Mouse (Mus musculus) MEL (cell line): ENCODE data around the gene Gm9747. TPM values are rescaled to one million over a fixed set of nuclear protein-coding genes. Genes with fewer than 3 reads are reported as not detected.

ENCODE experiments used
- DNase-seq: peaks from one replicate; pipeline ENCODE4 v3.0.0; 2011; ENCODE audit warnings: low read depth, low spot score
- H3K27ac ChIP-seq: 2 replicates; pipeline ENCODE4 v1.5.1; 2012; ENCODE audit warnings: low read depth, mild to moderate bottlenecking, control low read depth, low read length, moderate library complexity; ENCODE audit not compliant: control insufficient read depth
- H3K27me3 ChIP-seq, 2 experiments: fragments of 150-350 bp in 1 of 2; sonication (generic) in 1 of 2; 2 replicates each; pipeline ENCODE4 v1.6.1; 2012; ENCODE audit warnings: low read length in 2 of 2, mild to moderate bottlenecking in 2 of 2, improper control_type of control experiment in 1 of 2, moderate library complexity in 1 of 2; ENCODE audit not compliant: insufficient read depth in 2 of 2, control insufficient read depth in 1 of 2
- H3K36me3 ChIP-seq, 2 experiments: 2 replicates each; pipeline ENCODE4 v1.6.1; 2012 to 2014; ENCODE audit warnings: low read length in 2 of 2, improper control_type of control experiment in 1 of 2, inconsistent platforms in 1 of 2, mild to moderate bottlenecking in 1 of 2; ENCODE audit not compliant: insufficient read depth in 2 of 2, control insufficient read depth in 1 of 2
- H3K4me1 ChIP-seq, 2 experiments: fragments of 150-350 bp in 1 of 2; sonication (generic) in 1 of 2; 2 replicates each; pipeline ENCODE4 v1.6.1; 2012; ENCODE audit warnings: low read length in 2 of 2, improper control_type of control experiment in 1 of 2, mild to moderate bottlenecking in 1 of 2; ENCODE audit not compliant: insufficient read depth in 2 of 2, control insufficient read depth in 1 of 2
- H3K4me3 ChIP-seq, 2 experiments: fragments of 150-350 bp in 1 of 2; sonication (generic) in 1 of 2; 2 replicates each; pipeline ENCODE4 v1.5.1; 2012; ENCODE audit warnings: low read depth in 2 of 2, low read length in 2 of 2, mild to moderate bottlenecking in 2 of 2, moderate library complexity in 2 of 2, control low read depth in 1 of 2, improper control_type of control experiment in 1 of 2; ENCODE audit not compliant: control insufficient read depth in 1 of 2, insufficient read depth in 1 of 2
- H3K79me2 ChIP-seq: 2 replicates; pipeline ENCODE4 v1.6.1; 2012; ENCODE audit warnings: mild to moderate bottlenecking, low read length, moderate library complexity; ENCODE audit not compliant: control insufficient read depth, poor library complexity, insufficient read depth
- H3K9ac ChIP-seq: 2 replicates; pipeline ENCODE4 v1.6.1; 2012; ENCODE audit warnings: low read depth, mild to moderate bottlenecking, control low read depth, low read length, moderate library complexity; ENCODE audit not compliant: control insufficient read depth, poor library complexity, severe bottlenecking
- H3K9me3 ChIP-seq: fragments of 150-350 bp; sonication (generic); replicated peaks from 2 replicates; pipeline ENCODE4 v1.6.1; 2012; ENCODE audit warnings: mild to moderate bottlenecking, low read length, improper control_type of control experiment, moderate library complexity; ENCODE audit not compliant: insufficient read depth
- BHLHE40 ChIP-seq: IDR thresholded peaks from 2 replicates; pipeline ENCODE4 v1.6.1; 2012; ENCODE audit warnings: low read depth, mild to moderate bottlenecking, inconsistent platforms, low read length, improper control_type of control experiment, borderline replicate concordance
- CTCF ChIP-seq, 3 experiments: IDR thresholded peaks in 2 of 3; conservative IDR thresholded peaks in 1 of 3; 2 replicates each; pipeline ENCODE4 v1.5.1; 2011 to 2012; ENCODE audit warnings: low read length in 3 of 3, low read depth in 2 of 3, mild to moderate bottlenecking in 2 of 3, improper control_type of control experiment in 1 of 3, inconsistent platforms in 1 of 3, mixed read lengths in 1 of 3, moderate library complexity in 1 of 3; ENCODE audit not compliant: control insufficient read depth in 1 of 3, insufficient read depth in 1 of 3, poor library complexity in 1 of 3, severe bottlenecking in 1 of 3
- E2F4 ChIP-seq: IDR thresholded peaks from 2 replicates; pipeline ENCODE4 v1.6.1; 2011; ENCODE audit warnings: low read depth, low read length, improper control_type of control experiment, borderline replicate concordance
- ELF1 ChIP-seq: IDR thresholded peaks from 2 replicates; pipeline ENCODE4 v1.6.1; 2014; ENCODE audit warnings: low read depth, mild to moderate bottlenecking, inconsistent platforms, low read length, improper control_type of control experiment, moderate library complexity
- EP300 ChIP-seq, 2 experiments: IDR thresholded peaks; 2 replicates each; pipeline ENCODE4 v1.6.1; 2011; ENCODE audit warnings: improper control_type of control experiment in 2 of 2, low read length in 2 of 2, low read depth in 1 of 2, mild to moderate bottlenecking in 1 of 2
- ETS1 ChIP-seq: IDR thresholded peaks from 2 replicates; pipeline ENCODE4 v1.6.1; 2012; ENCODE audit warnings: low read depth, mild to moderate bottlenecking, inconsistent platforms, low read length, improper control_type of control experiment, moderate library complexity
- GATA1 ChIP-seq: IDR thresholded peaks from 2 replicates; pipeline ENCODE4 v1.6.1; 2011; ENCODE audit warnings: low read depth, low read length, improper control_type of control experiment
- HCFC1 ChIP-seq: IDR thresholded peaks from 2 replicates; pipeline ENCODE4 v1.6.1; 2012; ENCODE audit warnings: low read depth, mild to moderate bottlenecking, inconsistent platforms, low read length, improper control_type of control experiment, moderate library complexity
- JUND ChIP-seq: IDR thresholded peaks from 2 replicates; pipeline ENCODE4 v1.6.1; 2011; ENCODE audit warnings: low read depth, mild to moderate bottlenecking, improper control_type of control experiment, low read length
- MAFK ChIP-seq: IDR thresholded peaks from 2 replicates; pipeline ENCODE4 v1.6.1; 2011; ENCODE audit warnings: low read depth, mild to moderate bottlenecking, low read length, improper control_type of control experiment, borderline replicate concordance
- MAX ChIP-seq: IDR thresholded peaks from 2 replicates; pipeline ENCODE4 v1.6.1; 2011; ENCODE audit warnings: low read length, improper control_type of control experiment
- MYB ChIP-seq: IDR thresholded peaks from 2 replicates; pipeline ENCODE4 v1.6.1; 2011; ENCODE audit warnings: mild to moderate bottlenecking, low read depth, low read length, improper control_type of control experiment
- MYC ChIP-seq: IDR thresholded peaks from 2 replicates; pipeline ENCODE4 v1.6.1; 2011; ENCODE audit warnings: low read depth, mild to moderate bottlenecking, low read length, improper control_type of control experiment, moderate library complexity
- NELFE ChIP-seq: IDR thresholded peaks from 2 replicates; pipeline ENCODE4 v1.6.1; 2011; ENCODE audit warnings: low read depth, low read length, improper control_type of control experiment
- NRF1 ChIP-seq: IDR thresholded peaks from 2 replicates; pipeline ENCODE4 v1.6.1; 2014; ENCODE audit warnings: low read depth, mild to moderate bottlenecking, inconsistent platforms, low read length, improper control_type of control experiment, moderate library complexity; ENCODE audit not compliant: poor library complexity, insufficient read depth, severe bottlenecking
- POLR2A ChIP-seq, 2 experiments: IDR thresholded peaks; 2 replicates each; pipeline ENCODE4 v1.6.1; 2011 to 2012; ENCODE audit warnings: low read length in 2 of 2, mild to moderate bottlenecking in 2 of 2, control low read depth in 1 of 2, improper control_type of control experiment in 1 of 2, low read depth in 1 of 2, moderate library complexity in 1 of 2; ENCODE audit not compliant: control insufficient read depth in 1 of 2, insufficient read depth in 1 of 2, poor library complexity in 1 of 2
- POLR2AphosphoS5 ChIP-seq: IDR thresholded peaks from 2 replicates; pipeline ENCODE4 v1.6.1; 2012; ENCODE audit warnings: low read depth, borderline replicate concordance, mild to moderate bottlenecking, inconsistent platforms, low read length, moderate library complexity, mixed read lengths
- RAD21 ChIP-seq: IDR thresholded peaks from 2 replicates; pipeline ENCODE4 v1.6.1; 2011; ENCODE audit warnings: mild to moderate bottlenecking, low read depth, low read length, improper control_type of control experiment
- RCOR1 ChIP-seq: IDR thresholded peaks from 2 replicates; pipeline ENCODE4 v1.6.1; 2012; ENCODE audit warnings: low read depth, mild to moderate bottlenecking, inconsistent platforms, low read length, improper control_type of control experiment
- TAL1 ChIP-seq: IDR thresholded peaks from 2 replicates; pipeline ENCODE4 v1.6.1; 2012; ENCODE audit warnings: mild to moderate bottlenecking, inconsistent platforms, low read length, moderate library complexity, mixed read lengths
- TBP ChIP-seq: IDR thresholded peaks from 2 replicates; pipeline ENCODE4 v1.8.0; 2011; ENCODE audit warnings: low read depth, low read length, improper control_type of control experiment
- UBTF ChIP-seq: IDR thresholded peaks from 2 replicates; pipeline ENCODE4 v1.6.1; 2012; ENCODE audit warnings: low read depth, mild to moderate bottlenecking, inconsistent platforms, low read length, improper control_type of control experiment, moderate library complexity, borderline replicate concordance; ENCODE audit not compliant: insufficient read depth
- USF1 ChIP-seq: IDR thresholded peaks from 2 replicates; pipeline ENCODE4 v1.6.1; 2014; ENCODE audit warnings: low read depth, mild to moderate bottlenecking, inconsistent platforms, low read length, improper control_type of control experiment, moderate library complexity
- ZMIZ1 ChIP-seq: IDR thresholded peaks from 2 replicates; pipeline ENCODE4 v1.6.1; 2012; ENCODE audit warnings: low read depth, mild to moderate bottlenecking, inconsistent platforms, low read length, improper control_type of control experiment, moderate library complexity
- polyA plus RNA-seq, 2 experiments: library from polyadenylated mRNA; stranded (reverse) in 1 of 2; unstranded in 1 of 2; fragments of >175 nt in 1 of 2; fragments of >200 nt in 1 of 2; gene quantifications; 2 replicates each; pipeline versions ENCODE4 v1.2.1 to v1.2.4; 2012; ENCODE audit warnings: low replicate concordance in 2 of 2, low read depth in 1 of 2; ENCODE audit not compliant: insufficient read length in 2 of 2, insufficient read depth in 1 of 2, missing spikeins in 1 of 2
- total RNA-seq: library from RNA; depleted of rRNA; stranded (reverse); fragments of 300-350 nt; gene quantifications from 2 replicates; pipeline ENCODE4 v1.2.3, GENCODE M21; 2012

Gm9747 gene
- total and polyA plus RNA-seq, 3 experiments: not detected

DNA sequence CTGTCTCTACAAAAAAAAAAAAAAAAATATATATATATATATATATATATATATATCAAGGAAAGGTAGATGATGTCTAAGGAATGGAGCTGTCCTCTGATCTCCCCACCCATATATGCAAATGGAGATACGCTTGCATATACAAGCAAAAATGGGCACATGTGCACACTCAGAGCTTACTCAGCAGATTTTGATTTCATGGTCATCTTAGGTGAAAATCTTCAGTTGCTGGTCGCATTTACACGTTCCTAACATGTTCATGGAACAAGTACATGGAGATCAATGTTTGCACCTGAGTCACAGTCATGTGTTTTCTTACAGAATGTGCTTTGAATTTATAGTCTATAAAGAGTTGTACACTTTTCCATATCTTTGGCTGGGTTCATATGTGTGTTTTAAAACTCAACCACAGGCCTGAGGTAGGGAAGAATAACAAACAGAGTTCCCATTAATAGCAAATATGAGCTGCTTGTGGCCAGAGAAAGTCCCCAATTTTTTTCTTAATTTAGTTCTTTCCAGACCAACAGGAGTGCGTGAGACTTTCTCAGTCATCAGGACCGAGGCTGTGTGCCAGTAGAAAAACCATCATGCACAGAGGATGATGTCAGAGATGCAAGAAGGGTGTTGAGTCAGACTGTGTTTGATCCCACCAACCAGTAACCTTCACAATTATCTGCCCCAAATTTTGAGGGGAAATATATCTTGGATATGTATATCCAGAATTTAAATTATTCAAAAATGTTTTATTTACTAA, 9.7 kb upstream of the Gm9747 start:
- no peak for DNase-seq
- no peaks in the 10 kb centered on the region for H3K9me3 ChIP-seq
- H3K4me3 ChIP-seq: no peak overlapping the region
- TF ChIP-seq ELF1 (no peak), USF1 (no peak), ZMIZ1 (no peak), RCOR1 (no peak), EP300 (IDR thresholded peaks at IDR 0.05; ENCODE audit: low read depth in 1 of 2, low read length in 2 of 2) (no peak), RAD21 (no peak), POLR2AphosphoS5 (no peak), TAL1 (no peak), POLR2A (IDR thresholded peaks at IDR 0.05; ENCODE audit: control insufficient read depth in 1 of 2, insufficient read depth in 1 of 2, low read depth in 1 of 2, low read length in 2 of 2, poor library complexity in 1 of 2) (no peak), CTCF (IDR thresholded peaks at IDR 0.05 in 2 of 3, conservative IDR thresholded peaks at IDR 0.05 in 1 of 3; ENCODE audit: control insufficient read depth in 1 of 3, insufficient read depth in 1 of 3, low read depth in 2 of 3, low read length in 3 of 3, poor library complexity in 1 of 3, severe bottlenecking in 1 of 3) (no peak), TBP (no peak), MAFK (no peak)
- no peaks in the 10 kb centered on the region for H3K36me3 ChIP-seq
- no peaks in the 10 kb centered on the region for H3K27me3 ChIP-seq
- H3K9ac ChIP-seq: no peak overlapping the region
- no peaks in the 10 kb centered on the region for H3K4me1 ChIP-seq
- H3K27ac ChIP-seq: no peak overlapping the region
- H3K79me2 ChIP-seq: no peaks in the 10 kb centered on the region

- TF ChIP-seq NELFE (no peak), ETS1 (no peak), TAL1 (no peak), MAX (no peak), TBP (no peak), USF1 (no peak), E2F4 (no peak), HCFC1 (no peak), GATA1 (no peak), ZMIZ1 (no peak), NRF1 (no peak), CTCF (IDR thresholded peaks at IDR 0.05 in 2 of 3, conservative IDR thresholded peaks at IDR 0.05 in 1 of 3; ENCODE audit: control insufficient read depth in 1 of 3, insufficient read depth in 1 of 3, low read depth in 2 of 3, low read length in 3 of 3, poor library complexity in 1 of 3, severe bottlenecking in 1 of 3) (no peak), POLR2A (IDR thresholded peaks at IDR 0.05; ENCODE audit: control insufficient read depth in 1 of 2, insufficient read depth in 1 of 2, low read depth in 1 of 2, low read length in 2 of 2, poor library complexity in 1 of 2) (no peak), JUND (no peak), RCOR1 (no peak), MYC (no peak), BHLHE40 (no peak), MYB (no peak), UBTF (no peak)
- TF ChIP-seq, all 39 proteins: peak for 0
- no peaks in the 10 kb centered on the region for H3K9me3 ChIP-seq
- no peak overlapping the region for H3K9ac ChIP-seq
- H3K79me2 ChIP-seq: no peaks in the 10 kb centered on the region
- DNase-seq: no peak
- no peaks in the 10 kb centered on the region for H3K4me1 ChIP-seq
- no peak overlapping the region for H3K4me3 ChIP-seq
- no peak overlapping the region for H3K27ac ChIP-seq
- no peaks in the 10 kb centered on the region for H3K27me3 ChIP-seq
- H3K36me3 ChIP-seq: no peaks in the 10 kb centered on the region
Observed at GRCm38 (mm10) chr1:82228841-82229240, 4.1 kb upstream of the Gm9747 start.
